Mouse (Mus musculus): ENCODE measurements around the gene Olr1.

- TF ChIP-seq CTCF (IDR thresholded peaks at IDR 0.05; ENCODE audit: borderline replicate concordance, control insufficient read depth, extremely low read depth, insufficient read depth, low read length, poor library complexity) (no peak), POLR2A (IDR thresholded peaks at IDR 0.05; ENCODE audit: control insufficient read depth, extremely low read depth, insufficient read depth, low read length, poor library complexity) (no peak)
Measured at GRCm38 (mm10) chr6:129535723-129536122, 28.8 kb upstream of the Olr1 start.
